Mouse (Mus musculus): ENCODE measurements around the gene Rtl1. TPM values are rescaled to one million over a fixed set of nuclear protein-coding genes. Genes with fewer than 3 reads are reported as not detected.

Rtl1 gene
- polyA plus RNA-seq, 1 experiment from 2014 or later: 0.54 TPM

DNA sequence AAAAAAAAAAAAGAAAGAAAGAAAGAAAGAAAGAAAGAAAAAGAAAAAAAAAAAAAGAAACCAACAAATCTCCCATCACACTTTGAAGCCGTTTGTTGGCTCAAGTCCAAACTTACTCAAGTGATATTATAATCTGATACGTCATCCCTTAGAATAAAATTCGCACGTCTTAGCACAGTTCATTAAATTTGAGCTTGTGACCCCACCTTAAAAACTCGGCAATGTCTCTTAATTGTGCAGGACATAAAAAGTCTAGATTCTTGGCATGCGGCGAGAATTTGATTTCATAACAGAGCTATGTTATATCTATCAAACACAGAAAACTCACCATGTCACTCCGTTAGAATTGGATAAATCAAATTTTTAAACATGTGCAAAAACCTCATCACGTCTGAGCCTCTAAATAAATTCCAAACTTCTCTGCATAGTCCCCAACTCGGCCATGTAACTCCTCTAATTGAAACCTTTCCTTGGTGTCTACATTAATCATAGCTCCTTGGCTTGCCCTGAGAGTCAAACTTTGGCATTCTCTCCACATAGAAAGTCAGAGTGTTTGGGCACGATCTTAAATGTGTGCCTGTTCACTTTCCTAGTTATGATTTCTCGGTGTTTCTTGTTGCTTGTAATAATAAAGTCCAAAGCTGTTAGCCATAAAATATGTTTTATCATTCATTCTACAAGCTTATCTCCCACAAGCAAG, 1.4 kb downstream of the Rtl1 start:
- H3K27ac ChIP-seq (replicated peaks in 1 of 2; ENCODE audit: control insufficient read depth in 1 of 2, insufficient read depth in 1 of 2, low read depth in 2 of 2, low read length in 2 of 2): no peak overlapping the region
- H3K4me2 ChIP-seq (ENCODE audit: low read length): no peak overlapping the region
- H3K36me3 ChIP-seq (ENCODE audit: control insufficient read depth, insufficient read depth, low read length): peaks cover 32% of the 10 kb centered on the region
- H3K9me3 ChIP-seq (ENCODE audit: control insufficient read depth, low read length): no peaks in the 10 kb centered on the region
- peaks cover 12 to 16% of the 10 kb centered on the region in 2 experiments for H3K4me1 ChIP-seq (ENCODE audit: control insufficient read depth in 2 of 2, insufficient read depth in 2 of 2, low read length in 2 of 2)
- ATAC-seq (ENCODE audit: insufficient number of reproducible peaks, insufficient read depth, low FRiP score, low read depth): no peak
- no peak overlapping the region for H3K4me3 ChIP-seq (ENCODE audit: control insufficient read depth in 1 of 2, insufficient read depth in 1 of 2, low read depth in 1 of 2, low read length in 2 of 2)
- H3K9ac ChIP-seq (ENCODE audit: low read length): no peak overlapping the region
- H3K27me3 ChIP-seq (ENCODE audit: control insufficient read depth, insufficient read depth, low read length): no peaks in the 10 kb centered on the region
- 72% methylated on average over 12 of the region's 12 CpGs for WGBS

DNA sequence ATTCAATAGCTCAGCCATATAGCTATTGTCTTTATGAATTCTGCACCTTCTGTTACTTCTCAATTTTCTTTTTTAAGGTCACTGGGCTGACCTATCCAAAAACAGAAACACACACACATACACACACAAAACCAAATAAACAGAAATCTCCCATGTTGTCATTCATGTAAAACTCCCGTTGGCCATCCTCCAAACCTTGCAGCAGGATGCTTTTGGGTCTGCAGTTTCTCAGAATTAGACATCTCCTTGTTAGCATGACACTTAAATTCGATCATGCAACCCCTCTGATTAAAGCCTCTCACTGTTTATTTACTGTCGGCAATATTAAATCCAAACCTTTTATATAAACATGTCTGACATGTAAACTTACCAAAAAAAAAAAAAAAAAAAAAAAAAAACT, 3.4 kb downstream of the Rtl1 start:
- Histone ChIP-seq H3K27ac (replicated peaks in 1 of 2; ENCODE audit: control insufficient read depth in 1 of 2, insufficient read depth in 1 of 2, low read depth in 2 of 2, low read length in 2 of 2) (peak overlapping the region in 1 of 2 experiments; percentile 39; a peak in 1 of 4 replicates), H3K9ac (ENCODE audit: low read length) (no peak overlapping the region), H3K9me3 (ENCODE audit: control insufficient read depth, low read length) (no peaks in the 10 kb centered on the region), H3K36me3 (ENCODE audit: control insufficient read depth, insufficient read depth, low read length) (peaks cover 20% of the 10 kb centered on the region; the same call in 1 of the 2 replicates), H3K27me3 (ENCODE audit: control insufficient read depth, insufficient read depth, low read length) (no peaks in the 10 kb centered on the region), H3K4me1 (ENCODE audit: control insufficient read depth in 2 of 2, insufficient read depth in 2 of 2, low read length in 2 of 2) (peaks cover 12 to 16% of the 10 kb centered on the region in 2 experiments), H3K4me2 (ENCODE audit: low read length) (0 out of 2 replicates have a peak overlapping the region, but pooled peaks have one; percentile 0), H3K4me3 (ENCODE audit: control insufficient read depth in 1 of 2, insufficient read depth in 1 of 2, low read depth in 1 of 2, low read length in 2 of 2) (no peak overlapping the region)
- WGBS: 42% methylated on average over 3 of the region's 3 CpGs
- ATAC-seq (ENCODE audit: insufficient number of reproducible peaks, insufficient read depth, low FRiP score, low read depth): no peak

DNA sequence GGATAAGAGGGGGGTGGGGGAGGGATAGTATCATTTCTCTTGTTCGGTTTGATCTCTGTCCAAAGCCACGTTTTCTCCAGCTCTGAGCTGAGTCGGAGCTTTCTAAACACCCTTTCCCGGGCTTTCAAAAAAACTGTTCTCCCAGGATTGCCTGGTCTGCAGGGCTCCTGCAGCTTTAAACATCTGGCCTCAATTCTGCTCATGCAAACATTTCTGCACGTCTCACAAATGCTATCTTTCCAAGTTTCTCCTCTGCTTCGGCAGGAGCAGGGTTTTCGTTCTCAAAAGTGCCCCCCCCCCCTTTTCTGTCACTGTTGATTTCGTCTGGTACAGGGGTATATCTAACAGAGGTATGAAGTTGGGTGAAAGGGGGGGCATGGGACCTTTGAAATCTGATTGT, 3.9 kb downstream of the Rtl1 start:
- no peaks in the 10 kb centered on the region for H3K9me3 ChIP-seq (ENCODE audit: control insufficient read depth, low read length)
- H3K27ac ChIP-seq (replicated peaks in 1 of 2; ENCODE audit: control insufficient read depth in 1 of 2, insufficient read depth in 1 of 2, low read depth in 2 of 2, low read length in 2 of 2): peak overlapping the region; percentile 14 to 39; a peak in 2 of 4 replicates
- peak overlapping the region; percentile 0; the same call in 1 of the 2 replicates for H3K4me2 ChIP-seq (ENCODE audit: low read length)
- no peaks in the 10 kb centered on the region for H3K27me3 ChIP-seq (ENCODE audit: control insufficient read depth, insufficient read depth, low read length)
- no peak overlapping the region for H3K9ac ChIP-seq (ENCODE audit: low read length)
- 47% methylated on average over 8 of the region's 8 CpGs for WGBS
- H3K36me3 ChIP-seq (ENCODE audit: control insufficient read depth, insufficient read depth, low read length): peaks cover 21% of the 10 kb centered on the region; the same call in 1 of the 2 replicates
- H3K4me3 ChIP-seq (ENCODE audit: control insufficient read depth in 1 of 2, insufficient read depth in 1 of 2, low read depth in 1 of 2, low read length in 2 of 2): no peak overlapping the region
- peaks cover 12 to 16% of the 10 kb centered on the region in 2 experiments for H3K4me1 ChIP-seq (ENCODE audit: control insufficient read depth in 2 of 2, insufficient read depth in 2 of 2, low read length in 2 of 2)
- no peak for ATAC-seq (ENCODE audit: insufficient number of reproducible peaks, insufficient read depth, low FRiP score, low read depth)

DNA sequence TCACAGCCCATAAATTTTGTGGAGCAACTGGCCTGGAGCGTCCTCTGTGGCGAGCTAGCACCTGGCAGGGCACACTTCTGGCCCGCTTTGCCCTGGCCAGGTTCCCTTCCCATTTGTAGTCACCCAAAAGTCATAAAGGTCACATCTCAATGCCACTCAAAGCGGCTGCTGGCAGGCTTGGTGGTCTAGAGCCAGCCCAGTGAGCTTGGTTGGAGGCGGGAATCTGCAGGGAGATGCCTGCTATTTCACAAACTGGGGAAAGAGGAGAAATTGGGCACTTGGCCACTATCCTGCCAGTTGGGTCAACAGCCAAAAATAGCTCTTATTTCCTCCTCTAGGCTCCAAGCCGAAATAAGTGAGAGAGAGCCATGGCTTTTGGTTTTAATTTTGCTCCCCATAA, 4.4 kb downstream of the Rtl1 start:
- Histone ChIP-seq H3K4me3 (ENCODE audit: control insufficient read depth in 1 of 2, insufficient read depth in 1 of 2, low read depth in 1 of 2, low read length in 2 of 2) (no peak overlapping the region), H3K27me3 (ENCODE audit: control insufficient read depth, insufficient read depth, low read length) (no peaks in the 10 kb centered on the region), H3K4me1 (ENCODE audit: control insufficient read depth in 2 of 2, insufficient read depth in 2 of 2, low read length in 2 of 2) (peaks cover 12 to 16% of the 10 kb centered on the region in 2 experiments), H3K36me3 (ENCODE audit: control insufficient read depth, insufficient read depth, low read length) (peaks cover 18% of the 10 kb centered on the region; the same call in 1 of the 2 replicates), H3K9ac (ENCODE audit: low read length) (no peak overlapping the region), H3K27ac (replicated peaks in 1 of 2; ENCODE audit: control insufficient read depth in 1 of 2, insufficient read depth in 1 of 2, low read depth in 2 of 2, low read length in 2 of 2) (peak overlapping the region; percentile 39 to 54), H3K9me3 (ENCODE audit: control insufficient read depth, low read length) (no peaks in the 10 kb centered on the region), H3K4me2 (ENCODE audit: low read length) (peak overlapping the region; percentile 0; the same call in 1 of the 2 replicates)
- ATAC-seq (ENCODE audit: insufficient number of reproducible peaks, insufficient read depth, low FRiP score, low read depth): 0 out of 2 replicates have a peak, but pooled peaks have one; percentile 34
- WGBS: 56% methylated on average over 6 of the region's 6 CpGs

DNA sequence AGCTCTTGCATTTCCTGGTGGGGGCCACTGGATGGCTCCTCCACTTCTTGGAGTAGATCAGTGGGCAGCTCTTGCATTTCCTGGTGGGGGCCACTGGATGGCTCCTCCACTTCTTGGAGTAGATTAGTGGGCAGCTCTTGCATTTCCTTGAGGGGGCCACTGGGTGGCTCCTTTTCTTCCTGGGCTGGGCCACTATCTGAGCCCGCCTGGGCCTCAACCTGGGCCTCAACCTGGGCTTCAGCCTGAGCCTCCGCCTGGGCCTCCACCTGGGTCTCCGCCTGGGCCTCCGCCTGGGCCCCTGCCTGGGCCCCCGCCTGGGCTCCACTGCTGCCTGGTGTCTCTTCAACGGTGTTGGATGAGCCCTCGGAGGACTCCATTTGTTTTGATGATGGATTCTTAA, 5.2 kb downstream of the Rtl1 start:
- Histone ChIP-seq H3K36me3 (ENCODE audit: control insufficient read depth, insufficient read depth, low read length) (peaks cover 17% of the 10 kb centered on the region; the same call in 1 of the 2 replicates), H3K9ac (ENCODE audit: low read length) (no peak overlapping the region), H3K4me1 (ENCODE audit: control insufficient read depth in 2 of 2, insufficient read depth in 2 of 2, low read length in 2 of 2) (peaks cover 12 to 16% of the 10 kb centered on the region in 2 experiments), H3K4me3 (ENCODE audit: control insufficient read depth in 1 of 2, insufficient read depth in 1 of 2, low read depth in 1 of 2, low read length in 2 of 2) (no peak overlapping the region), H3K27me3 (ENCODE audit: control insufficient read depth, insufficient read depth, low read length) (no peaks in the 10 kb centered on the region), H3K27ac (replicated peaks in 1 of 2; ENCODE audit: control insufficient read depth in 1 of 2, insufficient read depth in 1 of 2, low read depth in 2 of 2, low read length in 2 of 2) (no peak overlapping the region), H3K4me2 (ENCODE audit: low read length) (no peak overlapping the region), H3K9me3 (ENCODE audit: control insufficient read depth, low read length) (no peaks in the 10 kb centered on the region)
- WGBS: 89% methylated on average over 7 of the region's 7 CpGs
- no peak for ATAC-seq (ENCODE audit: insufficient number of reproducible peaks, insufficient read depth, low FRiP score, low read depth)

DNA sequence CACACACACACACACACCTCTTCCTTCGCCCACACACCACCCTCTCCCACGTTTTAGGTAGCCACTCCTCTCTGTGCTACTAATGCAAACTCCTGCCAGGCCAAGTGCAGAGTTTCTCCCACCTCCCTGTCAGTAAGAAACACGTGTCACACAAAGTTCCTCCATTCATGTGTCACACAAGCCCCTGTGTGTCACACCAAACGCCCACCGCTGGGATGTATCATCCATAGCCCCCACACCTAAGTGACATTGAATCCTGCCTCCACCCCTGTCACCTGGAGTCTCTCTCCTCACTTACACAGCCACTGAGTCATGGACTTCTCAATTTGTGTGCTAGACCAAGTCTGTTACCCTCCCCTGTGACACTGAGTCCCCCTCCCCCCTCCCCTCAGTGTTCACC, 17.9 kb downstream of the Rtl1 start:
- Histone ChIP-seq H3K4me3 (ENCODE audit: control insufficient read depth in 1 of 2, insufficient read depth in 1 of 2, low read depth in 1 of 2, low read length in 2 of 2) (no peak overlapping the region), H3K27ac (replicated peaks in 1 of 2; ENCODE audit: control insufficient read depth in 1 of 2, insufficient read depth in 1 of 2, low read depth in 2 of 2, low read length in 2 of 2) (no peak overlapping the region), H3K4me1 (ENCODE audit: control insufficient read depth in 2 of 2, insufficient read depth in 2 of 2, low read length in 2 of 2) (no peaks in the 10 kb centered on the region), H3K36me3 (ENCODE audit: control insufficient read depth, insufficient read depth, low read length) (peaks cover 22% of the 10 kb centered on the region; the same call in 1 of the 2 replicates), H3K27me3 (ENCODE audit: control insufficient read depth, insufficient read depth, low read length) (no peaks in the 10 kb centered on the region), H3K9me3 (ENCODE audit: control insufficient read depth, low read length) (no peaks in the 10 kb centered on the region), H3K4me2 (ENCODE audit: low read length) (no peak overlapping the region), H3K9ac (ENCODE audit: low read length) (no peak overlapping the region)
- WGBS: 64% methylated on average over 5 of the region's 5 CpGs
- no peak for ATAC-seq (ENCODE audit: insufficient number of reproducible peaks, insufficient read depth, low FRiP score, low read depth)

DNA sequence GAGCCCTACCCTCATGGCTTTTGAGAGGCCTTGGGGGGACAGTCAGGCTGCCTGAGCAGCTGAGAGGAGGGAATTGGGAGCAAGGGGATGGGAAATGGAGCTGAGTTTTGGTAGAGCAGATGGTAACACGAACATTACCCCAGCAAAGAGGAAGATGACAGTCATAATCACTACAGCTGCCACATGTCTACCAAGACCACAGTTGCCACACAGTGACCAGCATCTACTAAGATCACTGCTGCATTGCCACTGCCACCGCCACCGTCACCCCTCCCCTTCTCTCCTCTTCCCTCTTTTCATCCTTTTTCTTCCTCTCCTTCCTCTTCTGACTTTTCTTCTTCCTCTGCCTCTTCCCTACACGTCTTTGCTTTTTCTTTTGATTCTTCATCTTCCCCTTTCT, 27.9 kb downstream of the Rtl1 start:
- no peak for ATAC-seq (ENCODE audit: insufficient number of reproducible peaks, insufficient read depth, low FRiP score, low read depth)
- no peak overlapping the region for H3K9ac ChIP-seq (ENCODE audit: low read length)
- no peak overlapping the region for H3K4me3 ChIP-seq (ENCODE audit: control insufficient read depth in 1 of 2, insufficient read depth in 1 of 2, low read depth in 1 of 2, low read length in 2 of 2)
- no peaks in the 10 kb centered on the region for H3K4me1 ChIP-seq (ENCODE audit: control insufficient read depth in 2 of 2, insufficient read depth in 2 of 2, low read length in 2 of 2)
- no peak overlapping the region for H3K4me2 ChIP-seq (ENCODE audit: low read length)
- no peak overlapping the region for H3K27ac ChIP-seq (replicated peaks in 1 of 2; ENCODE audit: control insufficient read depth in 1 of 2, insufficient read depth in 1 of 2, low read depth in 2 of 2, low read length in 2 of 2)
- peaks cover 48% of the 10 kb centered on the region; the same call in 1 of the 2 replicates for H3K36me3 ChIP-seq (ENCODE audit: control insufficient read depth, insufficient read depth, low read length)
- no peaks in the 10 kb centered on the region for H3K9me3 ChIP-seq (ENCODE audit: control insufficient read depth, low read length)
- 80% methylated on average over 4 of the region's 4 CpGs for WGBS
- no peaks in the 10 kb centered on the region for H3K27me3 ChIP-seq (ENCODE audit: control insufficient read depth, insufficient read depth, low read length)
